Mouse (Mus musculus) urinary bladder, postnatal 36 days (tissue): ENCODE data around the gene Adm2.

ENCODE experiments used
- DNase-seq, 2 experiments: peaks; one replicate each; pipeline ENCODE4 v3.0.0; 2022; ENCODE audit warnings: low spot score in 2 of 2, mixed read lengths in 1 of 2

The Adm2 gene

GRCm38 (mm10) chr15:89309962-89310498 is 12.5 kb upstream of the Adm2 start:
- no peak for DNase-seq

- no peak for DNase-seq
These were observed 9.2 kb upstream of the Adm2 start for GRCm38 (mm10) chr15:89313359-89313758.

- DNase-seq: no peak
These were observed 8.4 kb upstream of the Adm2 start for GRCm38 (mm10) chr15:89314107-89314506.

- no peak for DNase-seq
These were observed 7.9 kb upstream of the Adm2 start for GRCm38 (mm10) chr15:89314511-89315189.

- DNase-seq: peak; percentile 97 to 99
These were observed 7.3 kb upstream of the Adm2 start, which contains the start of gene Sbf1 for GRCm38 (mm10) chr15:89315190-89315731. Sbf1 (minus strand) TSS chr15:89315311.

- DNase-seq: no peak
These were observed 6.4 kb upstream of the Adm2 start for GRCm38 (mm10) chr15:89316146-89316545.

GRCm38 (mm10) chr15:89321264-89321663 is 1.3 kb upstream of the Adm2 start:
- DNase-seq: no peak

- no peak for DNase-seq
These were observed 1.1 kb downstream of the Adm2 start for GRCm38 (mm10) chr15:89323656-89324055.

GRCm38 (mm10) chr15:89326441-89326840 is 3.9 kb downstream of the Adm2 start:
- DNase-seq: no peak

- DNase-seq: no peak
These were observed 11.8 kb downstream of the Adm2 start, which contains the start of gene Miox for GRCm38 (mm10) chr15:89334271-89334670. Miox (plus strand) TSS chr15:89334398.

GRCm38 (mm10) chr15:89334774-89335537 is 12.4 kb downstream of the Adm2 start:
- DNase-seq: no peak

GRCm38 (mm10) chr15:89336422-89336821 is 13.9 kb downstream of the Adm2 start:
- DNase-seq: no peak

GRCm38 (mm10) chr15:89339696-89340095 is 17.2 kb downstream of the Adm2 start:
- DNase-seq: no peak

GRCm38 (mm10) chr15:89340136-89340535 is 17.6 kb downstream of the Adm2 start:
- no peak for DNase-seq

- no peak for DNase-seq
These were observed 19.2 kb downstream of the Adm2 start for GRCm38 (mm10) chr15:89341678-89342077.

GRCm38 (mm10) chr15:89343325-89343724 is 20.8 kb downstream of the Adm2 start:
- no peak for DNase-seq

- DNase-seq: no peak
These were observed 27.9 kb downstream of the Adm2 start for GRCm38 (mm10) chr15:89350447-89350846.

GRCm38 (mm10) chr15:89351302-89351701 is 28.8 kb downstream of the Adm2 start:
- DNase-seq: no peak

GRCm38 (mm10) chr15:89352054-89352453 is 29.5 kb downstream of the Adm2 start:
- DNase-seq: no peak

- DNase-seq: no peak
These were observed 30.3 kb downstream of the Adm2 start for GRCm38 (mm10) chr15:89352795-89353194.

- no peak for DNase-seq
These were observed 31.3 kb downstream of the Adm2 start for GRCm38 (mm10) chr15:89353837-89354236.

- DNase-seq: no peak
These were observed 31.9 kb downstream of the Adm2 start for GRCm38 (mm10) chr15:89354455-89354854.
